ENCODE assay signal across 20 mouse cellular contexts in genomic region chr4:136214828-136215227, GRCm38 (mm10). TPM values are rescaled to one million over a fixed set of nuclear protein-coding genes. Genes with fewer than 3 reads are reported as not detected.
A peak's percentile ranks its signal among the peaks of the same experiment; 100 is the strongest.
DNase-seq lines count a peak whose midpoint lies in the region; ATAC-seq and TF ChIP-seq lines count a peak whose summit lies in the region.
"Had no signal": no experiment of that assay in that cellular context is flagged by ENCODE, and none has a peak within 500 bp of the region (broad histone marks: within the 10 kb centered on the region; RNA-seq: fewer than 3 reads in every experiment).

No protein-coding gene starts in this region.

- H3K4me1 ChIP-seq in kidney, adult 2 months (ENCODE audit: control insufficient read depth, insufficient read depth, low read length): peaks cover 13% of the 10 kb centered on the region; the same call in 1 of the 2 replicates
- H3K4me1 ChIP-seq in embryonic facial prominence, embryonic 15.5 days: peaks cover 31% of the 10 kb centered on the region
- H3K4me1 ChIP-seq in liver, embryonic 11.5 days (replicated peaks; ENCODE audit: control insufficient read depth, insufficient read depth, low read length): peaks cover 9% of the 10 kb centered on the region; the same call in 1 of the 2 replicates
- peaks cover 14% of the 10 kb centered on the region; the same call in 1 of the 2 replicates for H3K4me1 ChIP-seq in liver, embryonic 15.5 days (replicated peaks)

- no peak for TF ChIP-seq POLR2A in kidney, adult 2 months (IDR thresholded peaks at IDR 0.05; ENCODE audit: low read depth, low read length)

- H3K36me3 ChIP-seq in kidney, adult 2 months (ENCODE audit: control insufficient read depth, insufficient read depth, low read length): no peaks in the 10 kb centered on the region
- H3K36me3 ChIP-seq in embryonic facial prominence, embryonic 15.5 days: no peaks in the 10 kb centered on the region
- H3K36me3 ChIP-seq in liver, embryonic 11.5 days (ENCODE audit: control insufficient read depth, insufficient read depth, low read length): no peaks in the 10 kb centered on the region
- H3K36me3 ChIP-seq in liver, embryonic 15.5 days (replicated peaks): no peaks in the 10 kb centered on the region
- H3K36me3 ChIP-seq: forebrain, embryonic 10.5 days; heart, embryonic 12.5 days; hindbrain, embryonic 10.5 days had no signal

- peak; percentile 54 for DNase-seq in kidney, adult 2 months
- no peak for DNase-seq in kidney, adult 11 months
- DNase-seq in liver, embryonic 11.5 days (ENCODE audit: low spot score): no peak
- DNase-seq in right cerebral cortex, postnatal 4 days: no peak
- no peak for DNase-seq in thymus, postnatal 14 days
- DNase-seq in urinary bladder, postnatal 10 days (ENCODE audit: low spot score): no peak
- DNase-seq: adrenal gland, adult 8-10 months; adrenal gland, postnatal 36 days; cerebellum, adult 8-10 months; cerebellum, postnatal 25 days; heart, adult 18-20 months had no signal

- 67% methylated on average over 8 of the region's 8 CpGs for WGBS in kidney, adult 2 months
- WGBS in embryonic facial prominence, embryonic 15.5 days: 86% methylated on average over 8 of the region's 8 CpGs
- WGBS in liver, embryonic 11.5 days: 75% methylated on average over 8 of the region's 8 CpGs
- 62% methylated on average over 8 of the region's 8 CpGs for WGBS in liver, embryonic 15.5 days (ENCODE audit: insufficient replicate concordance)

- H3K4me3 ChIP-seq in kidney, adult 2 months (ENCODE audit: insufficient read depth, low read depth, low read length): no peak overlapping the region
- H3K4me3 ChIP-seq in embryonic facial prominence, embryonic 15.5 days (replicated peaks): no peak overlapping the region
- no peak overlapping the region for H3K4me3 ChIP-seq in liver, embryonic 11.5 days (ENCODE audit: low read depth, low read length)
- no peak overlapping the region for H3K4me3 ChIP-seq in liver, embryonic 15.5 days (replicated peaks)
- H3K4me3 ChIP-seq: embryonic facial prominence, embryonic 13.5 days; erythroblast, embryonic 14.5 days; forebrain, embryonic 10.5 days; heart, embryonic 12.5 days; hindbrain, embryonic 10.5 days had no signal

- TF ChIP-seq CTCF in kidney, adult 2 months (conservative IDR thresholded peaks at IDR 0.05; ENCODE audit: insufficient read depth, insufficient read length, low read depth, low read length): no peak

- ATAC-seq in embryonic facial prominence, embryonic 15.5 days (ENCODE audit: insufficient number of reproducible peaks, low FRiP score, low TSS enrichment, low read depth): no peak
- peak; percentile 54 for ATAC-seq in liver, embryonic 11.5 days (replicated peaks; ENCODE audit: low FRiP score)
- ATAC-seq in liver, embryonic 15.5 days (ENCODE audit: insufficient read depth): peak; percentile 80
- ATAC-seq: forebrain, embryonic 14.5 days had no signal

- no peak overlapping the region for H3K9ac ChIP-seq in embryonic facial prominence, embryonic 15.5 days
- H3K9ac ChIP-seq in liver, embryonic 11.5 days (ENCODE audit: low read depth, low read length): no peak overlapping the region
- no peak overlapping the region for H3K9ac ChIP-seq in liver, embryonic 15.5 days
- H3K9ac ChIP-seq: embryonic facial prominence, embryonic 13.5 days; heart, embryonic 12.5 days; hindbrain, embryonic 14.5 days had no signal

- no peaks in the 10 kb centered on the region for H3K9me3 ChIP-seq in embryonic facial prominence, embryonic 15.5 days (replicated peaks)
- no peaks in the 10 kb centered on the region for H3K9me3 ChIP-seq in liver, embryonic 11.5 days (ENCODE audit: control insufficient read depth, low read length)
- H3K9me3 ChIP-seq in liver, embryonic 15.5 days (replicated peaks): no peaks in the 10 kb centered on the region
- H3K9me3 ChIP-seq: embryonic facial prominence, embryonic 13.5 days; forebrain, embryonic 10.5 days; heart, embryonic 12.5 days; hindbrain, embryonic 10.5 days had no signal

- H3K27ac ChIP-seq in kidney, adult 2 months (ENCODE audit: insufficient read depth, low read depth, low read length): peak overlapping the region; percentile 77
- peak overlapping the region; percentile 11; the same call in 1 of the 2 replicates for H3K27ac ChIP-seq in embryonic facial prominence, embryonic 15.5 days (replicated peaks)
- peak overlapping the region; percentile 70; the same call in 1 of the 2 replicates for H3K27ac ChIP-seq in liver, embryonic 11.5 days (ENCODE audit: low read depth, low read length)
- peak overlapping the region; percentile 60 for H3K27ac ChIP-seq in liver, embryonic 15.5 days (replicated peaks)
- H3K27ac ChIP-seq: embryonic facial prominence, embryonic 13.5 days; forebrain, embryonic 10.5 days; hindbrain, embryonic 10.5 days; hindbrain, embryonic 14.5 days had no signal

- no peak overlapping the region for H3K4me2 ChIP-seq in embryonic facial prominence, embryonic 15.5 days (replicated peaks)
- H3K4me2 ChIP-seq in liver, embryonic 11.5 days: no peak overlapping the region
- peak overlapping the region; percentile 13; the same call in 1 of the 2 replicates for H3K4me2 ChIP-seq in liver, embryonic 15.5 days
- H3K4me2 ChIP-seq: embryonic facial prominence, embryonic 13.5 days; heart, embryonic 12.5 days; hindbrain, embryonic 14.5 days had no signal

- H3K27me3 ChIP-seq in kidney, adult 2 months (replicated peaks; ENCODE audit: control insufficient read depth, insufficient read depth, low read length): no peaks in the 10 kb centered on the region
- H3K27me3 ChIP-seq in embryonic facial prominence, embryonic 15.5 days: no peaks in the 10 kb centered on the region
- H3K27me3 ChIP-seq in liver, embryonic 11.5 days (replicated peaks; ENCODE audit: control insufficient read depth, insufficient read depth, low read length): peaks cover 29% of the 10 kb centered on the region
- H3K27me3 ChIP-seq in liver, embryonic 15.5 days: peaks cover 51% of the 10 kb centered on the region

RNA-seq across cellular contexts. Expression of gene Asap3, which starts 8.7 kb away (rescaled TPM):
- polyA plus RNA-seq in kidney, adult 2 months (2012; rRNA removed): 5.7 and 7.0 TPM in 2 replicates
- 13.3 and 14.1 TPM in 2 replicates for polyA plus RNA-seq in embryonic facial prominence, embryonic 15.5 days (2015; fragmentation: Nextera tagmentation; extraction: Ambion mirVana)
- polyA plus RNA-seq in liver, embryonic 11.5 days (2014; fragmentation: Nextera tagmentation; extraction: Ambion mirVana): 1.8 and 2.9 TPM in 2 replicates
- 2.5 and 3.0 TPM in 2 replicates for polyA plus RNA-seq in liver, embryonic 15.5 days (2015; fragmentation: Nextera tagmentation; extraction: Ambion mirVana)

RNA-seq across cellular contexts. Expression of gene Tcea3, which starts 32.7 kb away (rescaled TPM):
- polyA plus RNA-seq in kidney, adult 2 months (2012; rRNA removed): 29.9 and 50.8 TPM in 2 replicates
- polyA plus RNA-seq in embryonic facial prominence, embryonic 15.5 days (2015; fragmentation: Nextera tagmentation; extraction: Ambion mirVana): 19.2 and 20.7 TPM in 2 replicates
- polyA plus RNA-seq in liver, embryonic 11.5 days (2014; fragmentation: Nextera tagmentation; extraction: Ambion mirVana): 16.4 and 17.3 TPM in 2 replicates
- 19.2 and 20.9 TPM in 2 replicates for polyA plus RNA-seq in liver, embryonic 15.5 days (2015; fragmentation: Nextera tagmentation; extraction: Ambion mirVana)
- polyA plus RNA-seq: erythroblast, embryonic 14.5 days had no signal

RNA-seq across cellular contexts. Expression of gene E2f2, which starts 42.6 kb away (rescaled TPM):
- polyA plus RNA-seq in kidney, adult 2 months (2012; rRNA removed): 2.1 and 2.2 TPM in 2 replicates
- polyA plus RNA-seq in embryonic facial prominence, embryonic 15.5 days (2015; fragmentation: Nextera tagmentation; extraction: Ambion mirVana): 10.1 and 12.5 TPM in 2 replicates
- polyA plus RNA-seq in liver, embryonic 11.5 days (2014; fragmentation: Nextera tagmentation; extraction: Ambion mirVana): 9.0 and 9.2 TPM in 2 replicates
- 85.3 and 95.6 TPM in 2 replicates for polyA plus RNA-seq in liver, embryonic 15.5 days (2015; fragmentation: Nextera tagmentation; extraction: Ambion mirVana)

Comparison
In these comparisons a context has a peak if more than half of its experiments do, and no peak if none do; other contexts are left out.
1. H3K27ac ChIP-seq: peak in every context shown above with its lines; median percentile 77 in kidney, adult 2 months; 70 in liver, embryonic 11.5 days; 60 in liver, embryonic 15.5 days; 11 in embryonic facial prominence, embryonic 15.5 days.